Mouse (Mus musculus) embryonic facial prominence, embryonic 11.5 days (tissue): ENCODE data around the gene Dock6. TPM values are rescaled to one million over a fixed set of nuclear protein-coding genes. Genes with fewer than 3 reads are reported as not detected.
A peak's percentile ranks its signal among the peaks of the same experiment; 100 is the strongest.

ENCODE experiments used
- ATAC-seq: fragments of 200-750 bp; cut with Nextera tagmentation; replicated peaks from 2 replicates; pipeline ENCODE4 v1.8.0; 2017; ENCODE audit warnings: low read depth; ENCODE audit not compliant: insufficient number of reproducible peaks, low FRiP score, low TSS enrichment
- DNase-seq: peaks from one replicate; pipeline ENCODE4 v3.0.0-alpha.2; 2015; ENCODE audit warnings: low spot score
- H3K27ac ChIP-seq: fragments of 300-500 bp; sonication (generic); replicated peaks from 2 replicates; pipeline ENCODE4 v1.5.1; 2014; ENCODE audit warnings: mild to moderate bottlenecking, low read depth, low read length, control low read depth
- H3K27me3 ChIP-seq: fragments of 300-500 bp; sonication (generic); 2 replicates; pipeline ENCODE4 v1.6.1; 2014; ENCODE audit warnings: mild to moderate bottlenecking, low read length, moderate library complexity, mixed read lengths; ENCODE audit not compliant: control insufficient read depth, insufficient read depth
- H3K36me3 ChIP-seq: fragments of 300-500 bp; sonication (generic); replicated peaks from 2 replicates; pipeline ENCODE4 v1.6.1; 2014; ENCODE audit warnings: low read depth, mild to moderate bottlenecking, low read length, moderate library complexity, mixed read lengths; ENCODE audit not compliant: control insufficient read depth, insufficient read depth
- H3K4me1 ChIP-seq: fragments of 300-500 bp; sonication (generic); 2 replicates; pipeline ENCODE4 v1.6.1; 2014; ENCODE audit warnings: low read length, mixed read lengths; ENCODE audit not compliant: control insufficient read depth, insufficient read depth
- H3K4me2 ChIP-seq: fragments of 300-500 bp; sonication (generic); 2 replicates; pipeline ENCODE4 v1.6.1; 2014; ENCODE audit warnings: low read depth, mild to moderate bottlenecking, control low read depth, low read length, moderate library complexity
- H3K4me3 ChIP-seq: fragments of 300-500 bp; sonication (generic); 2 replicates; pipeline ENCODE4 v1.5.1; 2014; ENCODE audit warnings: low read depth, low read length, control low read depth
- H3K9ac ChIP-seq: fragments of 300-500 bp; sonication (generic); replicated peaks from 2 replicates; pipeline ENCODE4 v1.6.1; 2014; ENCODE audit warnings: mild to moderate bottlenecking, control low read depth, low read length
- H3K9me3 ChIP-seq: fragments of 300-500 bp; sonication (generic); replicated peaks from 2 replicates; pipeline ENCODE4 v1.6.1; 2016; ENCODE audit warnings: mild to moderate bottlenecking, low read length, inconsistent platforms, mixed read lengths; ENCODE audit not compliant: control insufficient read depth
- WGBS: fragments of 180-500 bp; shearing (Covaris S2); extraction: QIAGEN DNeasy Blood & Tissue Kit; methylation state at CpG from one replicate; pipeline ENCODE4 v1.1.7; 2014; 5-methylcytosine and 5-hydroxymethylcytosine counted together
- polyA plus RNA-seq: library from polyadenylated mRNA; unstranded; fragments of >200 nt; fragmentation: Nextera tagmentation; extraction: Ambion mirVana; gene quantifications from 2 replicates; pipeline ENCODE4 v1.2.1, GENCODE M21; 2014

Gene Dock6
- polyA plus RNA-seq, 1 experiment from 2014 or later = 15.6 TPM

- H3K27me3 ChIP-seq = no peaks in the 10 kb centered on the region
- DNase-seq = no peak
- H3K9ac ChIP-seq = no peak overlapping the region
- no peak for ATAC-seq
- H3K4me3 ChIP-seq = no peak overlapping the region
- H3K36me3 ChIP-seq = no peaks in the 10 kb centered on the region
- H3K4me1 ChIP-seq = no peaks in the 10 kb centered on the region
- no peak overlapping the region for H3K27ac ChIP-seq
- no peak overlapping the region for H3K4me2 ChIP-seq
- H3K9me3 ChIP-seq = no peaks in the 10 kb centered on the region
- WGBS = 95% methylated on average over 2 of the region's 2 CpGs
These were observed 33.2 kb downstream of the Dock6 start for GRCm38 (mm10) chr9:21819181-21819729.

GRCm38 (mm10) chr9:21818561-21818960 lies 33.9 kb downstream of the Dock6 start:
- Histone ChIP-seq H3K9me3 (no peaks in the 10 kb centered on the region), H3K4me2 (no peak overlapping the region), H3K9ac (no peak overlapping the region), H3K36me3 (no peaks in the 10 kb centered on the region), H3K27me3 (no peaks in the 10 kb centered on the region), H3K4me3 (no peak overlapping the region), H3K4me1 (no peaks in the 10 kb centered on the region), H3K27ac (no peak overlapping the region)
- DNase-seq = no peak
- ATAC-seq = no peak
- 92% methylated on average over 6 of the region's 6 CpGs for WGBS

- WGBS = 86% methylated on average over 4 of the region's 4 CpGs
- Histone ChIP-seq H3K27ac (no peak overlapping the region), H3K4me2 (no peak overlapping the region), H3K9me3 (no peaks in the 10 kb centered on the region), H3K36me3 (no peaks in the 10 kb centered on the region), H3K4me1 (no peaks in the 10 kb centered on the region), H3K9ac (no peak overlapping the region), H3K4me3 (no peak overlapping the region), H3K27me3 (no peaks in the 10 kb centered on the region)
- ATAC-seq (no peak), DNase-seq (no peak)
These were observed 34.3 kb downstream of the Dock6 start for GRCm38 (mm10) chr9:21818125-21818524.

GRCm38 (mm10) chr9:21816716-21817305 lies 35.6 kb downstream of the Dock6 start:
- ATAC-seq = 0 out of 2 replicates have a peak, but pooled peaks have one; percentile 25
- Histone ChIP-seq H3K27ac (no peak overlapping the region), H3K4me3 (no peak overlapping the region), H3K4me2 (no peak overlapping the region), H3K9ac (no peak overlapping the region), H3K9me3 (no peaks in the 10 kb centered on the region), H3K36me3 (no peaks in the 10 kb centered on the region), H3K4me1 (no peaks in the 10 kb centered on the region), H3K27me3 (no peaks in the 10 kb centered on the region)
- WGBS = 74% methylated on average over 9 of the region's 9 CpGs
- DNase-seq = no peak

GRCm38 (mm10) chr9:21811170-21811569 lies 41.3 kb downstream of the Dock6 start:
- H3K36me3 ChIP-seq = no peaks in the 10 kb centered on the region
- 88% methylated on average over 5 of the region's 5 CpGs for WGBS
- H3K4me1 ChIP-seq = no peaks in the 10 kb centered on the region
- no peak overlapping the region for H3K9ac ChIP-seq
- no peak for ATAC-seq
- H3K4me2 ChIP-seq = no peak overlapping the region
- H3K9me3 ChIP-seq = no peaks in the 10 kb centered on the region
- no peaks in the 10 kb centered on the region for H3K27me3 ChIP-seq
- no peak overlapping the region for H3K27ac ChIP-seq
- no peak for DNase-seq
- no peak overlapping the region for H3K4me3 ChIP-seq

GRCm38 (mm10) chr9:21808561-21808960 lies 43.9 kb downstream of the Dock6 start:
- DNase-seq = peak; percentile 14
- Histone ChIP-seq H3K9ac (no peak overlapping the region), H3K36me3 (no peaks in the 10 kb centered on the region), H3K4me1 (no peaks in the 10 kb centered on the region), H3K9me3 (no peaks in the 10 kb centered on the region), H3K4me2 (no peak overlapping the region), H3K4me3 (no peak overlapping the region), H3K27ac (no peak overlapping the region), H3K27me3 (no peaks in the 10 kb centered on the region)
- 60% methylated on average over 3 of the region's 3 CpGs for WGBS
- ATAC-seq = no peak

- no peak overlapping the region for H3K4me2 ChIP-seq
- no peak overlapping the region for H3K9ac ChIP-seq
- no peaks in the 10 kb centered on the region for H3K36me3 ChIP-seq
- H3K4me1 ChIP-seq = no peaks in the 10 kb centered on the region
- no peaks in the 10 kb centered on the region for H3K27me3 ChIP-seq
- H3K27ac ChIP-seq = no peak overlapping the region
- no peak overlapping the region for H3K4me3 ChIP-seq
- WGBS = 82% methylated on average over 11 of the region's 11 CpGs
- H3K9me3 ChIP-seq = no peaks in the 10 kb centered on the region
- no peak for DNase-seq
- no peak for ATAC-seq
These were observed 45.5 kb downstream of the Dock6 start for GRCm38 (mm10) chr9:21806976-21807375.

GRCm38 (mm10) chr9:21806363-21806762 lies 46.1 kb downstream of the Dock6 start:
- Histone ChIP-seq H3K27ac (no peak overlapping the region), H3K4me3 (no peak overlapping the region), H3K9ac (no peak overlapping the region), H3K4me2 (no peak overlapping the region), H3K36me3 (no peaks in the 10 kb centered on the region), H3K27me3 (no peaks in the 10 kb centered on the region), H3K9me3 (no peaks in the 10 kb centered on the region), H3K4me1 (no peaks in the 10 kb centered on the region)
- 69% methylated on average over 3 of the region's 3 CpGs for WGBS
- DNase-seq = no peak
- no peak for ATAC-seq
